Mouse (Mus musculus): ENCODE measurements around the gene Theg.

DNA sequence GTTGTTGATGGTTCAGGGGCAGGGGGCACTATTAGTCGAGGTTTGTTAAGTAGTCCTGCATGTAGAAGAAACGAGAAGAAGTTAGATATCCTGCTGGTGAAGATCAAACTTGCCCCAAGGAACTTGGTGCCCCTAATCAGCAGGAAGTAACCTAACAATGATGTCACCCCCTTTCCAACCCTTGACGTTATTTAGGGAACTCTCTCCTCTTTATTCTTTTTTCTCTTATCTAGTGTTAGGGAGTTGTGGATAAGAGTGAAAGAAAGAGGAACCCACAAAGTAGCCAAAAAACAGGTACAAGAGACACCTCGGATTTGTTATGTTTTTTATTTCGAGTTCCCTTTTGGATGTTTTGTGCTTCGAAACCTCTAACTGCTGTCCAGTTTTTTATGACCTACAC, 7.0 kb upstream of the Theg start:
- TF ChIP-seq POLR2AphosphoS5 (IDR thresholded peaks at IDR 0.05; ENCODE audit: insufficient replicate concordance, low read depth, low read length) (no peak), CTCF (IDR thresholded peaks at IDR 0.05; ENCODE audit: low read depth, low read length) (no peak), TAL1 (conservative IDR thresholded peaks at IDR 0.05; ENCODE audit: low read depth, low read length) (no peak), GATA1 (IDR thresholded peaks at IDR 0.05; ENCODE audit: borderline replicate concordance, low read length) (no peak), GATA2 (IDR thresholded peaks at IDR 0.05; ENCODE audit: borderline replicate concordance, low read depth, low read length) (no peak)
